Mouse (Mus musculus) CH12F3 (cell line): Measurements from ENCODE around the gene Wnt2.

Experiments used
- in situ Hi-C: fragments of 300-500 bp; cut with MboI; formaldehyde crosslinking; loops from 2 replicates; pipeline ENCODE4 v1.14.3; 2020; ENCODE audit warnings: low sequenced_read_pairs

The Wnt2 gene

GRCm38 (mm10) chr6:18029746-18030656 is at the start of gene Wnt2:
Gene Wnt2, minus strand, starts transcription at chr6:18030585.
- in situ Hi-C loops, result no loop called here

GRCm38 (mm10) chr6:18078615-18079014 is 48.2 kb upstream of the Wnt2 start:
- in situ Hi-C loops, result no loop called here

- in situ Hi-C loops, result no loop called here
Measured at GRCm38 (mm10) chr6:18076986-18077385, 46.6 kb upstream of the Wnt2 start.

GRCm38 (mm10) chr6:18076577-18076976 is 46.2 kb upstream of the Wnt2 start:
- in situ Hi-C loops, result no loop called here

GRCm38 (mm10) chr6:18057899-18058298 is 27.5 kb upstream of the Wnt2 start:
- in situ Hi-C loops, result no loop called here

- in situ Hi-C loops, result no loop called here
Measured at GRCm38 (mm10) chr6:18051702-18052101, 21.3 kb upstream of the Wnt2 start.

- in situ Hi-C loops, result no loop called here
Measured at GRCm38 (mm10) chr6:18044299-18044698, 13.9 kb upstream of the Wnt2 start.

GRCm38 (mm10) chr6:18043172-18043571 is 12.8 kb upstream of the Wnt2 start:
- in situ Hi-C loops, result no loop called here

- in situ Hi-C loops, result no loop called here
Measured at GRCm38 (mm10) chr6:18032271-18032670, 1.9 kb upstream of the Wnt2 start.

- in situ Hi-C loops, result no loop called here
Measured at GRCm38 (mm10) chr6:18031509-18032010, 1.2 kb upstream of the Wnt2 start.

- in situ Hi-C loops, result no loop called here
Measured at GRCm38 (mm10) chr6:18030868-18031508, 603 bp upstream of the Wnt2 start.

- in situ Hi-C loops, result no loop called here
Measured at GRCm38 (mm10) chr6:18024133-18024794, 6.1 kb downstream of the Wnt2 start.

- in situ Hi-C loops, result no loop called here
Measured at GRCm38 (mm10) chr6:18013346-18013745, 17.0 kb downstream of the Wnt2 start.

GRCm38 (mm10) chr6:18007356-18007755 is 23.0 kb downstream of the Wnt2 start:
- in situ Hi-C loops, result no loop called here

- in situ Hi-C loops, result no loop called here
Measured at GRCm38 (mm10) chr6:18002065-18002464, 28.3 kb downstream of the Wnt2 start.

- in situ Hi-C loops, result no loop called here
Measured at GRCm38 (mm10) chr6:17998497-17998896, 31.9 kb downstream of the Wnt2 start.

- in situ Hi-C loops, result no loop called here
Measured at GRCm38 (mm10) chr6:17994956-17995790, 35.2 kb downstream of the Wnt2 start.

GRCm38 (mm10) chr6:17991625-17992024 is 38.8 kb downstream of the Wnt2 start:
- in situ Hi-C loops, result no loop called here

GRCm38 (mm10) chr6:17990173-17991028 is 40.0 kb downstream of the Wnt2 start:
- in situ Hi-C loops, result no loop called here

GRCm38 (mm10) chr6:17979361-17979760 is 51.0 kb downstream of the Wnt2 start:
- in situ Hi-C loops, result no loop called here
